Mouse (Mus musculus) forebrain, embryonic 14.5 days (tissue): ENCODE results near the gene H2-Ob. TPM values are rescaled to one million over a fixed set of nuclear protein-coding genes. Genes with fewer than 3 reads are reported as not detected.
"Not testable (repeated sequence)": the region's sequence is repeated elsewhere in the genome, so short reads cannot be mapped to it uniquely, and the experiment has no call there.

ENCODE experiments used
- ATAC-seq: fragments of 200-750 bp; cut with Nextera tagmentation; 2 replicates; pipeline ENCODE4 v1.8.0; 2017; ENCODE audit warnings: mild to moderate bottlenecking, moderate library complexity
- DNase-seq: peaks from one replicate; pipeline ENCODE4 v3.0.0-alpha.2; 2015; ENCODE audit warnings: low spot score
- H3K27ac ChIP-seq: fragments of 300-500 bp; sonication (generic); 2 replicates; pipeline ENCODE4 v1.5.1; 2014; ENCODE audit warnings: low read depth, mild to moderate bottlenecking, control low read depth, low read length, moderate library complexity
- H3K27me3 ChIP-seq: fragments of 300-500 bp; sonication (generic); replicated peaks from 2 replicates; pipeline ENCODE4 v1.6.1; 2014; ENCODE audit warnings: low read length, control low read depth, mixed read lengths; ENCODE audit not compliant: control insufficient read depth, insufficient read depth
- H3K36me3 ChIP-seq: fragments of 300-500 bp; sonication (generic); 2 replicates; pipeline ENCODE4 v1.6.1; 2014; ENCODE audit warnings: low read length, control low read depth; ENCODE audit not compliant: control insufficient read depth, insufficient read depth
- H3K4me1 ChIP-seq: fragments of 300-500 bp; sonication (generic); 2 replicates; pipeline ENCODE4 v1.6.1; 2014; ENCODE audit warnings: antibody characterized with exemption, low read length, control low read depth; ENCODE audit not compliant: control insufficient read depth, insufficient read depth
- H3K4me2 ChIP-seq: fragments of 300-500 bp; sonication (generic); 2 replicates; pipeline ENCODE4 v1.6.1; 2014; ENCODE audit warnings: mild to moderate bottlenecking, control low read depth, low read length
- H3K4me3 ChIP-seq: fragments of 300-500 bp; sonication (generic); 2 replicates; pipeline ENCODE4 v1.5.1; 2014; ENCODE audit warnings: low read depth, low read length, control low read depth
- H3K9ac ChIP-seq: fragments of 300-500 bp; sonication (generic); 2 replicates; pipeline ENCODE4 v1.6.1; 2014; ENCODE audit warnings: mild to moderate bottlenecking, low read length, control low read depth, moderate library complexity
- H3K9me3 ChIP-seq: fragments of 300-500 bp; sonication (generic); replicated peaks from 2 replicates; pipeline ENCODE4 v1.6.1; 2016; ENCODE audit warnings: low read length, control low read depth, mixed read lengths; ENCODE audit not compliant: control insufficient read depth
- WGBS: fragments of 180-500 bp; shearing (Covaris S2); extraction: QIAGEN DNeasy Blood & Tissue Kit; methylation state at CpG from one replicate; pipeline ENCODE4 v1.1.7; 2014; 5-methylcytosine and 5-hydroxymethylcytosine counted together
- polyA plus RNA-seq: library from polyadenylated mRNA; unstranded; fragments of >200 nt; fragmentation: Nextera tagmentation; extraction: Ambion mirVana; gene quantifications from 2 replicates; pipeline ENCODE4 v1.2.1, GENCODE M21; 2014

H2-Ob gene
- polyA plus RNA-seq, 1 experiment from 2014 or later: 0.18 TPM

DNA sequence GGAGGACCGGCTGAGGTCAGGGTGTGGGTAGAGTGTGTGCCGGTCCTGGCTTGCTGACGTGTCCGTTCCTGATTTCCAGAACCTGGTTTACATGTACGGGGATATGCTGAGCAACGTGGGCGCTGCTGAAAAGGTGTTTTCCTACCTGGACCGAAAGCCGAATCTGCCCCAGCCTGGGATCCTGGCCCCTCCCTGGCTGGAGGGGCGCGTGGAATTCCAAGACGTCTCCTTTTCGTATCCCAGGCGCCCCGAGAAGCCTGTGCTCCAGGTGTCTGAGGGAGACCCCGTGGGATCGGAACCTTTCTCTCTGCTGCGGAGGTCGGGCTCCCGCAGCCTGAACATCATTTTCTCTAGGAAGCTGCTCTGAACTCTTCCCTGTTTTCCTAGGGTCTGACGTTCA, 24.8 kb upstream of the H2-Ob start:
- ATAC-seq (no peak), DNase-seq (no peak)
- Histone ChIP-seq H3K27ac (no peak overlapping the region), H3K9ac (no peak overlapping the region), H3K4me1 (no peaks in the 10 kb centered on the region), H3K4me3 (no peak overlapping the region), H3K36me3 (no peaks in the 10 kb centered on the region), H3K9me3 (no peaks in the 10 kb centered on the region), H3K4me2 (no peak overlapping the region), H3K27me3 (peaks cover 29% of the 10 kb centered on the region)
- WGBS: 37% methylated on average over 21 of the region's 21 CpGs

DNA sequence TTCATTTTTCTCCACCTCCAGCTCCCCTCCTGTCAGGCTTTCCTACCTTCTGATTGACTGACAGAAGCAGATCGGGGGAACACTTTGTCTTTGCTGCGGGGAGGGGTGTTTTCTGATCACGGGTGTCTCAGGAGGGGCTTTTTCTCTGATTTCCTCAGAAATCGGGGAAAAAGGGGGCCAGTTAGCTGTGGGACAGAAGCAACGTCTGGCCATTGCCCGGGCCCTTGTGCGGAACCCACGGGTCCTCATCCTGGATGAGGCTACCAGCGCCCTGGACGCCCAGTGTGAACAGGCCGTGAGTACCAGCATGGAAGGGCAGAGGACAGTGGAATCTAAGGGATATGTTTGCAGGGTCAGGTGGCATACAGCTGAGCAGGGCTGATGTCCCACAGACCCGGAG, 23.5 kb upstream of the H2-Ob start:
- no peak for ATAC-seq
- Histone ChIP-seq H3K9me3 (no peaks in the 10 kb centered on the region), H3K9ac (no peak overlapping the region), H3K27me3 (peaks cover 29% of the 10 kb centered on the region), H3K4me2 (no peak overlapping the region), H3K36me3 (no peaks in the 10 kb centered on the region), H3K4me3 (no peak overlapping the region), H3K4me1 (no peaks in the 10 kb centered on the region), H3K27ac (no peak overlapping the region)
- 86% methylated on average over 12 of the region's 12 CpGs for WGBS
- DNase-seq: no peak

DNA sequence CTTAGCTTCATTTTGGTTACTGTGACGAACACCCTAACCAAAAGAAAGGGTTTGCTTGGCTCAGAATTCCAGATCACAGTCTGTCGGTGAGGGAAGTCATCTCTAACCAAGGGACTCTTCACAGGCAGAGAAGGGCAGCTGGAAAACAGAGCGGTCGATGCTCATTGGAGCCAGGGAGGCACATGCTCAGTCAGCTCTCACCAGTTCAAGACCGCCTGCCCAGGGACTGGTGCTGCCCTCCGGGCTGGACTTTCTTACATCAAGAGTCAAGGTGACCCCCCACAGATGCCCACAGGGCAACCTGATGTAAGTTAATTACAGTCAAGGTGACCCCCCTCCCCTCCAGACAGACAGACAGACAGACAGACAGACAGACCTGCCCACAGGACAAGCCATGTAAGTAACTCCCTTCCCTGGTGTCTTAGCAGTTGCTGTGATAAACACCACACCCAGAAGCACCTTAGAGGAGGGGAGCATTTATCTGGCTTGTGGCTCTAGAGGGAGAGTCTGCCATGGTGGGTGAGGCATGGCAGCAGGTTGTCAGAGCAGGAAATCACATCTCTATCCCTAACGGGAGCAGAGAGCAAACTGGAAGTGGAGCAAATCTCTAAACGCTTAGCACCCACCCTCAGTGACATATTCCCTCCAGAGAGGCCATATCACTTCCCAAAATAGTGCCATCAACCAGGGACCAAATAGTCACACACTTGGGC, 21.3 kb upstream of the H2-Ob start:
- H3K27ac ChIP-seq: no peak overlapping the region
- no peaks in the 10 kb centered on the region for H3K36me3 ChIP-seq
- WGBS: 86% methylated on average over 8 of the region's 8 CpGs
- ATAC-seq (no peak), DNase-seq (no peak)
- no peak overlapping the region for H3K4me2 ChIP-seq
- H3K9me3 ChIP-seq: no peaks in the 10 kb centered on the region
- H3K27me3 ChIP-seq: peaks cover 19% of the 10 kb centered on the region
- H3K4me1 ChIP-seq: no peaks in the 10 kb centered on the region
- H3K9ac ChIP-seq: no peak overlapping the region
- H3K4me3 ChIP-seq: no peak overlapping the region

DNA sequence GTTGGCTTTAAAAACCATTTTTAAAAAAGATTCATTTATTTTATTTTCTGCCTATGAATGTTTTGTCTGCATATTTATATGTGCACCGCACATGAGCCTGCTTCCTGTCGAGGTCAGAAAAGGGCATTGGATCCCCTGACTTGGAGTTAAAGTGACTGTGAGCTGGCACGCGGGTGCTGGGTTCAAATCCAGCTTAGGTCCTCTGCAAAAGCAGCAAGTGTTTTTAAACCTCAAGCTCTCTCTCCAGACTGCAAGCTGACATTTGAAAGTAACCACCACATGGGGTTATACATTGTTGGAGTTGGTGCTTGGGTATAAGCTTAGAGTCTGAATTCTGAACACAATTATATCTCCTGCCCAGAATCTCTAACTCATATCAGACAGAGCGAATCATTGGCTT, 20.7 kb upstream of the H2-Ob start:
- ATAC-seq (no peak), DNase-seq (no peak)
- Histone ChIP-seq H3K4me1 (no peaks in the 10 kb centered on the region), H3K4me2 (no peak overlapping the region), H3K9ac (no peak overlapping the region), H3K36me3 (no peaks in the 10 kb centered on the region), H3K27me3 (peaks cover 14% of the 10 kb centered on the region), H3K9me3 (no peaks in the 10 kb centered on the region), H3K27ac (no peak overlapping the region), H3K4me3 (no peak overlapping the region)
- WGBS: 88% methylated on average over 5 of the region's 5 CpGs

DNA sequence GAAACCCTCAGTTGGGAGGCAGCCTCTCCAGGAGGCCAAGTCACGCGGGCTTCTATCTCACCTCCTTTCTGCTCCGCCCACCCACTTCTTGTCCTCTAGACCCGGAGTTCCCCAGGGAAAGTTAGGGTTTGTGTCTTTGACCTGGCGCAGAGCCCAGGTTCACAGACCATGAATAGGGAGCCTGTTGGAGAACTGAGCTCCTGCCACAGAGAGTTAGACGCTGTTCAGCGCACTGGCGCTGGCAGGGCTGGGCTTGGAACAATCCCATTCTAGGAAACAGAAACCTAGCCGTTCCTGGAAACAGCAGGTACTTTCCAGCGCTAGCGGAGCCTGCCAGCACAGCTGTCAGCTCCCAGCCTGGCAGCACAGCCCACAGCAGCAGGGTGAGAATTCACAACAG, 20.0 kb upstream of the H2-Ob start:
- H3K4me2 ChIP-seq: no peak overlapping the region
- ATAC-seq (no peak), DNase-seq (no peak)
- H3K27ac ChIP-seq: no peak overlapping the region
- H3K4me3 ChIP-seq: no peak overlapping the region
- peaks cover 8% of the 10 kb centered on the region for H3K27me3 ChIP-seq
- H3K9me3 ChIP-seq: no peaks in the 10 kb centered on the region
- no peaks in the 10 kb centered on the region for H3K4me1 ChIP-seq
- H3K36me3 ChIP-seq: no peaks in the 10 kb centered on the region
- 57% methylated on average over 11 of the region's 11 CpGs for WGBS
- no peak overlapping the region for H3K9ac ChIP-seq

DNA sequence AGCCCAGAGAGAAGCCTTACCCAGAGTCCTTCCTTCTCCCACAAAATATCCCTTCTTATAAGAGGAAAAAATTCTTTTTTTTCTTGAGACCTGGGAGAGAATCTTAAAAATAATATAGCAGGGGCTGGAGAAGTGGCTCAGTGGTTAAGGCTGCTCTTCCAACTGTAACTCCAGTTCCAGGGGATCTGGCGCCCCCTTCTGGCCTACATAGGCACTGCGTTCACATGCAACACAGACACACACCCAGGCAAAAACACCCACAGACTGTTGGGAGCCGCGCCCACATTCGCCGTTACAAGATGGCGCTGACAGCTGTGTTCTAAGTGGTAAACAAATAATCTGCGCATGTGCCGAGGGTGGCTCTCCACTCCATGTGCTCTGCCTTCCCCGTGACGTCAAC, 19.6 kb upstream of the H2-Ob start:
- not testable (repeated sequence) for H3K27ac ChIP-seq, H3K9ac ChIP-seq, H3K9me3 ChIP-seq, H3K4me2 ChIP-seq, H3K36me3 ChIP-seq, H3K27me3 ChIP-seq, ATAC-seq, H3K4me3 ChIP-seq, DNase-seq, H3K4me1 ChIP-seq
- 90% methylated on average over 8 of the region's 11 CpGs for WGBS

DNA sequence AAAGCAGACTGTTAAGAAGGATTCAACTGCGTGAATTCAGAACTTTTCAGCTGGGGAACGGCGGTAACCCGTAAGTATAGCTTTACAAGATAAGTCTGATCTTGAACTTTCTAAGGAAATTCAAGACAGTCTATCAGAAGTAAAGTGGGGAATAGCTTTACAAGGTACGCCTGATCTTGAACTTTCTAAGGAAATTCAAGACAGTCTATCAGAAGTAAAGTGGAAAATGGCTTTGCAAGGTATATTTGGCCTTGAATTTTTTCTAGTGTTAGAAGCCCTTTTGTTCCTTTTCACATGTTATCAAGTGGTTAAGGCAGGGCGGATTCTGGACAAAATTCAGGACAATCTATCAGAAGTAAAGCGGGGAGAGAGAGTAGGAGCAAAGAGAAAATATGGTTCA, 18.9 kb upstream of the H2-Ob start:
- not testable (repeated sequence) for H3K27ac ChIP-seq, H3K27me3 ChIP-seq, H3K9me3 ChIP-seq, ATAC-seq, H3K4me2 ChIP-seq, H3K36me3 ChIP-seq, H3K9ac ChIP-seq, H3K4me3 ChIP-seq, DNase-seq, H3K4me1 ChIP-seq
- 100% methylated on average over 3 of the region's 7 CpGs for WGBS

DNA sequence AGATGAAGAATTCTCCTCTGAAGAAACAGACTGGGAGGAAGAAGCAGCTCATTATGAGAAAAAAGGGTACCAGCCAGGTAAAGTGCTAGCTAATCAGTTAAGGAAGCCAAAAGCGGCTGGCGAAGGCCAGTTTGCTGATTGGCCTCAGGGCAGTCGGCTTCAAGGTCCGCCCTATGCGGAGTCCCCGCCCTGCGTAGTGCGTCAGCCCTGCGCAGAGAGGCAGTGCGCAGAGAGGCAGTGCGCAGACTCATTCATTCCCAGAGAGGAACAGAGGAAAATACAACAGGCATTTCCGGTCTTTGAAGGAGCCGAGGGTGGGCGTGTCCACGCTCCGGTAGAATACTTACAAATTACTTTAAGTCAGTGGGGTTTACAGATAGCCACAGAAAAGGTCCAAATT, 18.3 kb upstream of the H2-Ob start:
- ATAC-seq, H3K9ac ChIP-seq: not testable (repeated sequence)
- 97% methylated on average over 5 of the region's 16 CpGs for WGBS

DNA sequence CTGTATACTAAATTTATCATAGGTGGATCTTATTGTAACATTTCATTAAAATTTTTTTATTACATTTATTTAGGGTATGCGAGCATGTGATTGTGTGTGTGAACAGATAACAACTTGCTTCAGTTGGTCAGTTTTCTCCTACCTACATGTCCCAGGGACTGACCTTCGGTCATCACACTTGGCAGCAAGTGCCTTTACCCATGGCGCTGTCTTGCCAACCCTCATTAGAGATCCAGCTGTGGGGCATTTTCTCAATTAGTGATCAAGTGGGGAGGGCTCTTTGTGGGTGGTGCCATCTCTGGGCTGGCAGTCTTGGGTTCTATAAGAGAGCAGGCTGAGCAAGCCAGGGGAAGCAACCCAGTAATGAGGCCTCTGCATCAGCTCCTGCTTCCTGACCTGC, 13.9 kb upstream of the H2-Ob start:
- H3K4me3 ChIP-seq: no peak overlapping the region
- ATAC-seq (no peak), DNase-seq (no peak)
- H3K4me2 ChIP-seq: no peak overlapping the region
- H3K4me1 ChIP-seq: no peaks in the 10 kb centered on the region
- WGBS: 92% methylated on average over 3 of the region's 3 CpGs
- no peaks in the 10 kb centered on the region for H3K27me3 ChIP-seq
- no peak overlapping the region for H3K9ac ChIP-seq
- no peak overlapping the region for H3K27ac ChIP-seq
- no peaks in the 10 kb centered on the region for H3K9me3 ChIP-seq
- H3K36me3 ChIP-seq: no peaks in the 10 kb centered on the region

More for the DNA sequence above, 18.3 kb upstream of the H2-Ob start:
- not testable (repeated sequence) for H3K9me3 ChIP-seq, DNase-seq, H3K4me3 ChIP-seq, H3K4me1 ChIP-seq, H3K36me3 ChIP-seq, H3K27ac ChIP-seq, H3K27me3 ChIP-seq, H3K4me2 ChIP-seq
